Mouse (Mus musculus) kidney, embryonic 16.5 days (tissue): Measurements from ENCODE around the gene Psg22. TPM values are rescaled to one million over a fixed set of nuclear protein-coding genes. Genes with fewer than 3 reads are reported as not detected.
"Not testable (repeated sequence)": the region's sequence is repeated elsewhere in the genome, so short reads cannot be mapped to it uniquely, and the experiment has no call there.

Experiments
- ATAC-seq: fragments of 200-750 bp; cut with Nextera tagmentation; 2 replicates; pipeline ENCODE4 v1.8.0; 2017; ENCODE audit warnings: moderate TSS enrichment; ENCODE audit not compliant: low FRiP score, low TSS enrichment
- H3K27ac ChIP-seq: fragments of 300-500 bp; sonication (generic); 2 replicates; pipeline ENCODE4 v1.5.1; 2014; ENCODE audit warnings: low read length
- H3K27me3 ChIP-seq: fragments of 300-500 bp; sonication (generic); 2 replicates; pipeline ENCODE4 v1.6.1; 2014; ENCODE audit warnings: low read length, control low read depth, mixed read lengths; ENCODE audit not compliant: insufficient read depth
- H3K36me3 ChIP-seq: fragments of 300-500 bp; sonication (generic); 2 replicates; pipeline ENCODE4 v1.6.1; 2014; ENCODE audit warnings: low read length, control low read depth, mixed read lengths; ENCODE audit not compliant: insufficient read depth
- H3K4me1 ChIP-seq: fragments of 300-500 bp; sonication (generic); 2 replicates; pipeline ENCODE4 v1.6.1; 2014; ENCODE audit warnings: low read length, control low read depth, mixed read lengths; ENCODE audit not compliant: insufficient read depth
- H3K4me2 ChIP-seq: fragments of 300-500 bp; sonication (generic); replicated peaks from 2 replicates; pipeline ENCODE4 v1.6.1; 2014; ENCODE audit warnings: low read depth, low read length
- H3K4me3 ChIP-seq: fragments of 300-500 bp; sonication (generic); 2 replicates; pipeline ENCODE4 v1.5.1; 2014; ENCODE audit warnings: mild to moderate bottlenecking, low read length
- H3K9ac ChIP-seq: fragments of 300-500 bp; sonication (generic); replicated peaks from 2 replicates; pipeline ENCODE4 v1.6.1; 2014; ENCODE audit warnings: low read length
- H3K9me3 ChIP-seq: fragments of 300-500 bp; sonication (generic); 2 replicates; pipeline ENCODE4 v1.6.1; 2016; ENCODE audit warnings: low read length, control low read depth
- WGBS: fragments of 180-500 bp; shearing (Covaris S2); extraction: QIAGEN DNeasy Blood & Tissue Kit; methylation state at CpG from one replicate; pipeline ENCODE4 v1.1.7; 2014; 5-methylcytosine and 5-hydroxymethylcytosine counted together
- polyA plus RNA-seq: library from polyadenylated mRNA; unstranded; fragments of >200 nt; fragmentation: Nextera tagmentation; extraction: Ambion mirVana; gene quantifications from 2 replicates; pipeline ENCODE4 v1.2.1, GENCODE M21; 2015

Gene Psg22
- polyA plus RNA-seq, 1 experiment from 2014 or later = not detected

GRCm38 (mm10) chr7:18734451-18734850 lies 16.6 kb downstream of the Psg22 start:
- ATAC-seq = no peak
- Histone ChIP-seq H3K27me3 (no peaks in the 10 kb centered on the region), H3K4me3 (no peak overlapping the region), H3K4me1 (no peaks in the 10 kb centered on the region), H3K27ac (no peak overlapping the region), H3K4me2 (no peak overlapping the region), H3K9ac (no peak overlapping the region), H3K9me3 (no peaks in the 10 kb centered on the region), H3K36me3 (no peaks in the 10 kb centered on the region)
- 73% methylated on average over 1 of the region's 1 CpGs for WGBS

- 15% methylated on average over 20 of the region's 20 CpGs for whole genome bisulfite sequencing
- Histone ChIP-seq H3K9me3 (no peaks in the 10 kb centered on the region; the same call in 1 of the 2 replicates), H3K4me2 (peak overlapping the region; percentile 19; the same call in 1 of the 2 replicates), H3K36me3 (no peaks in the 10 kb centered on the region), H3K27ac (no peak overlapping the region), H3K27me3 (peaks cover 23% of the 10 kb centered on the region), H3K4me3 (peak overlapping the region; percentile 9), H3K4me1 (no peaks in the 10 kb centered on the region), H3K9ac (no peak overlapping the region)
- no peak for ATAC-seq
These were observed 28.4 kb downstream of the Psg22 start for GRCm38 (mm10) chr7:18746189-18746860.

GRCm38 (mm10) chr7:18747420-18747819 lies 29.5 kb downstream of the Psg22 start:
- not testable (repeated sequence) for H3K36me3 ChIP-seq, H3K9ac ChIP-seq, H3K4me1 ChIP-seq, H3K9me3 ChIP-seq, H3K4me2 ChIP-seq, H3K27ac ChIP-seq, H3K4me3 ChIP-seq, ATAC-seq
- peaks cover 23% of the 10 kb centered on the region for H3K27me3 ChIP-seq
- 61% methylated on average over 2 of the region's 2 CpGs for WGBS

- H3K36me3 ChIP-seq = no peaks in the 10 kb centered on the region
- 17% methylated on average over 6 of the region's 6 CpGs for WGBS
These were observed 31.4 kb downstream of the Psg22 start for GRCm38 (mm10) chr7:18748994-18749895.

GRCm38 (mm10) chr7:18749896-18750477 lies 32.1 kb downstream of the Psg22 start:
- H3K36me3 ChIP-seq, H3K4me1 ChIP-seq, H3K4me2 ChIP-seq, H3K4me3 ChIP-seq, H3K27ac ChIP-seq, H3K9me3 ChIP-seq, H3K9ac ChIP-seq: not testable (repeated sequence)
- peaks cover 23% of the 10 kb centered on the region for H3K27me3 ChIP-seq
- WGBS = 43% methylated on average over 10 of the region's 13 CpGs
- peak; percentile 85 for ATAC-seq

More at GRCm38 (mm10) chr7:18748994-18749895, 31.4 kb downstream of the Psg22 start:
- no peak overlapping the region for H3K4me2 ChIP-seq
- H3K27ac ChIP-seq = no peak overlapping the region
- no peaks in the 10 kb centered on the region for H3K4me1 ChIP-seq
- H3K4me3 ChIP-seq = no peak overlapping the region
- H3K9me3 ChIP-seq = no peaks in the 10 kb centered on the region; the same call in 1 of the 2 replicates
- peaks cover 23% of the 10 kb centered on the region for H3K27me3 ChIP-seq
- ATAC-seq = peak; percentile 31; the same call in 1 of the 2 replicates
- H3K9ac ChIP-seq = no peak overlapping the region

- H3K27me3 ChIP-seq, H3K27ac ChIP-seq, H3K4me2 ChIP-seq, H3K9me3 ChIP-seq, H3K4me1 ChIP-seq, ATAC-seq, H3K36me3 ChIP-seq, H3K9ac ChIP-seq, H3K4me3 ChIP-seq: not testable (repeated sequence)
- 87% methylated on average over 7 of the region's 7 CpGs for WGBS
These were observed 42.3 kb downstream of the Psg22 start for GRCm38 (mm10) chr7:18760152-18760551.

GRCm38 (mm10) chr7:18762885-18763284 lies 45.0 kb downstream of the Psg22 start:
- 30% methylated on average over 1 of the region's 2 CpGs for WGBS
- H3K4me3 ChIP-seq, H3K9me3 ChIP-seq, H3K27ac ChIP-seq, H3K9ac ChIP-seq, ATAC-seq, H3K27me3 ChIP-seq, H3K4me1 ChIP-seq, H3K36me3 ChIP-seq, H3K4me2 ChIP-seq: not testable (repeated sequence)

Other genes starting within 250 kb of the Psg22 start
- gene Psg26, start 233.9 kb upstream of the Psg22 start, polyA plus RNA-seq = not detected in 2 replicates
- gene Psg25, start 185.8 kb upstream of the Psg22 start, polyA plus RNA-seq = not detected in 2 replicates
- gene Psg27, start 150.8 kb upstream of the Psg22 start, polyA plus RNA-seq = not detected in 2 replicates
- gene Psg23, start 101.6 kb upstream of the Psg22 start, polyA plus RNA-seq = not detected in 2 replicates
- gene Psg21, start 61.4 kb upstream of the Psg22 start, polyA plus RNA-seq = not detected in 2 replicates
- gene Psg20, start 31.9 kb upstream of the Psg22 start, polyA plus RNA-seq = not detected in 2 replicates
- not detected in 2 replicates for gene Psg19, start 80.4 kb downstream of the Psg22 start, polyA plus RNA-seq
- not detected in 2 replicates for gene Psg17, start 103.5 kb downstream of the Psg22 start, polyA plus RNA-seq
- gene Mill2, start 121.9 kb downstream of the Psg22 start, polyA plus RNA-seq = 1.4 and 1.6 TPM in 2 replicates
- 1.8 TPM in 2 replicates for gene Pglyrp1, start 153.2 kb downstream of the Psg22 start, polyA plus RNA-seq
- gene Ccdc61, start 192.3 kb downstream of the Psg22 start, polyA plus RNA-seq = 30.8 and 31.7 TPM in 2 replicates
- gene Nova2, start 207.8 kb downstream of the Psg22 start, polyA plus RNA-seq = 0.67 and 0.77 TPM in 2 replicates